Mouse (Mus musculus) heart, postnatal 0 days (tissue): ENCODE data around the gene 1600012H06Rik. TPM values are rescaled to one million over a fixed set of nuclear protein-coding genes. Genes with fewer than 3 reads are reported as not detected.

Experiments
- ATAC-seq: fragments of 200-750 bp; cut with Nextera tagmentation; 2 replicates; pipeline ENCODE4 v1.8.0; 2017; ENCODE audit warnings: low read depth, moderate number of reproducible peaks, moderate library complexity; ENCODE audit not compliant: insufficient read depth
- DNase-seq: peaks from one replicate; pipeline ENCODE4 v3.0.0-alpha.2; 2016; ENCODE audit warnings: low spot score
- H3K27ac ChIP-seq: fragments of 300-500 bp; sonication (generic); 2 replicates; pipeline ENCODE4 v1.5.1; 2014; ENCODE audit warnings: low read depth, mild to moderate bottlenecking
- H3K27me3 ChIP-seq: fragments of 300-500 bp; sonication (generic); 2 replicates; pipeline ENCODE4 v1.6.1; 2014; ENCODE audit warnings: low read length, mixed read lengths; ENCODE audit not compliant: control insufficient read depth, insufficient read depth
- H3K36me3 ChIP-seq: fragments of 300-500 bp; sonication (generic); replicated peaks from 2 replicates; pipeline ENCODE4 v1.6.1; 2014; ENCODE audit warnings: low read length, mixed read lengths; ENCODE audit not compliant: control insufficient read depth, insufficient read depth
- H3K4me1 ChIP-seq: fragments of 300-500 bp; sonication (generic); 2 replicates; pipeline ENCODE4 v1.6.1; 2014; ENCODE audit warnings: antibody characterized with exemption; ENCODE audit not compliant: control insufficient read depth, insufficient read depth
- H3K4me2 ChIP-seq: fragments of 300-500 bp; sonication (generic); 2 replicates; pipeline ENCODE4 v1.6.1; 2014; ENCODE audit warnings: low read depth, mild to moderate bottlenecking, low read length, moderate library complexity
- H3K4me3 ChIP-seq: fragments of 300-500 bp; sonication (generic); 2 replicates; pipeline ENCODE4 v1.5.1; 2014; ENCODE audit warnings: low read depth, low read length
- H3K9ac ChIP-seq: fragments of 300-500 bp; sonication (generic); replicated peaks from 2 replicates; pipeline ENCODE4 v1.6.1; 2014; ENCODE audit warnings: low read depth, low read length, mixed read lengths
- H3K9me3 ChIP-seq: fragments of 300-500 bp; sonication (generic); replicated peaks from 2 replicates; pipeline ENCODE4 v1.6.1; 2016; ENCODE audit warnings: low read length; ENCODE audit not compliant: control insufficient read depth
- CTCF ChIP-seq: IDR thresholded peaks from 2 replicates; pipeline ENCODE4 v1.5.1; 2016; ENCODE audit warnings: antibody characterized with exemption, control low read depth, low read depth
- EP300 ChIP-seq: IDR thresholded peaks from 2 replicates; pipeline ENCODE4 v1.6.1; 2016; ENCODE audit warnings: antibody characterized with exemption, low read depth
- WGBS: fragments of 180-500 bp; shearing (Covaris S2); extraction: QIAGEN DNeasy Blood & Tissue Kit; methylation state at CpG from one replicate; pipeline ENCODE4 v1.1.7; 2014; 5-methylcytosine and 5-hydroxymethylcytosine counted together
- polyA plus RNA-seq: library from polyadenylated mRNA; unstranded; fragments of >200 nt; fragmentation: Nextera tagmentation; extraction: Ambion mirVana; gene quantifications from 2 replicates; pipeline ENCODE4 v1.2.1, GENCODE M21; 2015
- total RNA-seq: library from RNA; depleted of rRNA; stranded (reverse); fragments of >200 nt; gene quantifications from 2 replicates; pipeline ENCODE4 v1.2.3, GENCODE M21; 2014; ENCODE audit warnings: low replicate concordance

1600012H06Rik gene
- total and polyA plus RNA-seq, 2 experiments from 2014 or later, result 15.7 to 23.4 TPM

DNA sequence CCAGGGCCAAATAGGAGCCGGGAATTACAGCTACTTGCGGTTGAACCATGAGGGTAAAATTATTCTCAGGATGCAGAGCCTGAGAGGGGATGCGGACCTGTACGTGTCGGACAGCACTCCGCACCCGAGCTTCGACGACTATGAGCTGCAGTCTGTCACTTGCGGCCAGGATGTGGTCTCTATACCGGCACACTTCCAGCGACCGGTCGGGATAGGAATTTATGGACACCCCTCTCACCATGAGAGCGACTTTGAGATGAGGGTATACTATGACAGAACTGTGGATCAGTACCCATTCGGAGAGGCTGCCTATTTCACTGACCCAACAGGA is 710 bp downstream of the 1600012H06Rik start:
- Histone ChIP-seq H3K4me2 (peak overlapping the region; percentile 90), H3K4me3 (peak overlapping the region; percentile 85), H3K36me3 (peaks cover 19% of the 10 kb centered on the region), H3K27ac (peak overlapping the region; percentile 70; the same call in 1 of the 2 replicates), H3K9me3 (no peaks in the 10 kb centered on the region), H3K4me1 (peaks cover 7% of the 10 kb centered on the region), H3K27me3 (no peaks in the 10 kb centered on the region), H3K9ac (peak overlapping the region; percentile 82)
- WGBS, result 10% methylated on average over 16 of the region's 16 CpGs
- DNase-seq (no peak), ATAC-seq (no peak)
- TF ChIP-seq EP300, result no peak
- TF ChIP-seq CTCF, result no peak

DNA sequence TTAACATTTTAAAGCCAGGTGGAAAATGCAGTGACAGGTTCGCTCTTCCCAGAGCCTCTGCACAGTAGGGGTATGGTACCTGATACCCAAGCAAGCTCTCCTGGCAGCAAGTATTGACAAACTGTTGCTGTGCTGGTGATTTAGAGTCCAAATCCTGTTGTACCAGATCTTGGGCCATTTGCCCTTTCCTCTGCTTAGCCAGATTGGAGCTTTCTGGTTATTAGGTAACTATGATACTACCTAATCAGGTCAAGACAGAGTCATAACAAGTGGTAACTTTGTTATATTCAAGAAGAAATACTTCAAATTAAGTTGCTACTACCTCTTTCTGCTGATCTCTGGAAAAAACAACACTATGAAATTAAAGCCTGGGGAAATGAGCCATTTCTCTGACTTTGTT is 1.6 kb downstream of the 1600012H06Rik start:
- H3K27ac ChIP-seq, result no peak overlapping the region
- DNase-seq, result no peak
- H3K9ac ChIP-seq, result no peak overlapping the region
- no peaks in the 10 kb centered on the region for H3K27me3 ChIP-seq
- peak overlapping the region; percentile 90; the same call in 1 of the 2 replicates for H3K4me2 ChIP-seq
- TF ChIP-seq EP300 (no peak), CTCF (no peak)
- H3K9me3 ChIP-seq, result no peaks in the 10 kb centered on the region
- H3K4me1 ChIP-seq, result peaks cover 7% of the 10 kb centered on the region
- H3K36me3 ChIP-seq, result peaks cover 25% of the 10 kb centered on the region
- ATAC-seq, result no peak
- 87% methylated on average over 1 of the region's 1 CpGs for WGBS
- H3K4me3 ChIP-seq, result no peak overlapping the region

DNA sequence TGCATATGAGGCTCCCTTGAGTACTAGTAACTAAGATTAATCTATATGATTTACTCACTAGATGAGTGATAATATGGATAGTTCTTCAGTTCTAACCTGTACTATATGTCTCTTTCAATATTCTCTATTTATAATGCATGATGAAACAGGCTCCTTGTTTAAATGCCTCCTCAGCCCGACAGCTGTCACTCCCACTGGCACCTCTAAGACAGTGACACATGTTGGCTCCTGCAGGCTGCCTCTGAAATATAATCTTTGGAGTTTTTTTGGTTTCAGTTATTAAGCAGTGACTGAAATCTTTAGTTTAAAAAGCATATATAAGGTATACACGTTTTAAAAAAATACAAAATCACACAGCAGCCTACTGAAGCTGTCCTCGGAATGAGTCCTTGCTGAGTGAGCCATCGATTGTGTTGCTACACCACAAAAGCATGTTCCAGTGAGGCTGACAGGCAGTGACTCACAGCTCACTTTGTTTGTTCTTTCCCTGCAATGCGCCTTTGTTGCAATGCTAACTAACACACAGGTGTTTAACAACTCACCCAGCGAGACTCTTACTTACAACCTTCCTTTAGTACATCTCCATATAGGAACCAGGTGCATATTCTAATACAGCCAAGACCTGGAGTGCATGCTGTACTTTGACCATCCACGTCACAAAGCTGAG is 6.3 kb downstream of the 1600012H06Rik start:
- DNase-seq (no peak), ATAC-seq (no peak)
- H3K4me2 ChIP-seq, result no peak overlapping the region
- H3K4me3 ChIP-seq, result no peak overlapping the region
- peaks cover 66% of the 10 kb centered on the region for H3K36me3 ChIP-seq
- 80% methylated on average over 7 of the region's 7 CpGs for WGBS
- H3K27ac ChIP-seq, result no peak overlapping the region
- no peak for TF ChIP-seq CTCF
- TF ChIP-seq EP300, result no peak
- H3K27me3 ChIP-seq, result no peaks in the 10 kb centered on the region
- H3K4me1 ChIP-seq, result peaks cover under 1% of the 10 kb centered on the region; the same call in 1 of the 2 replicates
- H3K9ac ChIP-seq, result no peak overlapping the region
- no peaks in the 10 kb centered on the region for H3K9me3 ChIP-seq

DNA sequence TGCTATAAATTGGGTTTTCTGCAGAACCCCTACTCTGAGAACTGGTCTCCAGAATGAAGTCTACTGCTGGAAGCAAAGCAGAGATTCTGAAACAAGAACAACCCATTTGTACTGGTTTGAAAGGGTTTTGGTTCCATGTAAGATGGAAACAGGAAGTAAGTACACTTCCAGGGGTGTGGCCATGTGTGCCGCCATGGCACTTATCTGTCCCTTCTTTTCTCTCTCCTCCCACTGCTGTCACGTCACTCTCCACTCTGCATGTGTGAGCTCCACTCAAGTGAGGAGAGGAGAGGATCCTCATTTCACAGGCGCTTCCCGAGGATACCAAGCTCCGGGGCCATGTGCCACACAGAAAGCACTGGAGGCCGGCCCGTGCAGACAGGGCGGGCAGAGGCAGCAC is 10.5 kb downstream of the 1600012H06Rik start:
- Histone ChIP-seq H3K4me2 (no peak overlapping the region), H3K4me1 (no peaks in the 10 kb centered on the region), H3K4me3 (no peak overlapping the region), H3K9ac (no peak overlapping the region), H3K27ac (no peak overlapping the region), H3K9me3 (no peaks in the 10 kb centered on the region), H3K27me3 (no peaks in the 10 kb centered on the region), H3K36me3 (peaks cover 59% of the 10 kb centered on the region)
- TF ChIP-seq CTCF (no peak), EP300 (no peak)
- 73% methylated on average over 8 of the region's 8 CpGs for WGBS
- ATAC-seq (no peak), DNase-seq (no peak)

DNA sequence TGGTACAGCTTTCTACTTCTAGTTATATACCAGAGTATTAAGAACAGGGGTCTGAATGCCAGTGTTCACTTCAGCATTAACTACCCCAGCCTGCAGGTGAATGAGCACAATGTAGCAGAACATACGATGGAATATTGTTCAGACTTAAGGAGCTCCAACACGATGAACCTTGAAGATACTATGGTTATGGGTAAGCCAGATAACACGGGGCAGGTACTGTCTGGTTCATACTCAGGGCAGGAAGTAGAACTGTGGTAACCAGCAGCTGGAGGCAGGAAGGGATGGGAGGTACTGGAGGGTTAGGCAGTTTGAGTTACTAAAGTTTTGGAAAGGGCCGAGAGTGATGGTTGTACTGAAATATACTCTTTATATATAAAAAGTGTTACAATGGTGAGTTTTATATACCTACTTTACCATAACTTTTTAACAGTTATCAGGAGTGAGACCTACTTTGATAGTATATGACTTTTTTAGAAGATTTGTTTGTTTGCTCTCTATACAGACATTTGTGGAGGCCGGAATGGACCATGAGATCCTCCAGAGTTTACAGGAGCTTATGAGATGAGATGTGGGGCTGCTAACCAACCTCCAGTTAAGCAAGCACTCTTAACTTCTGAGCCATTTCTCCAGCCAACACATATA is 15.8 kb downstream of the 1600012H06Rik start:
- Histone ChIP-seq H3K9ac (no peak overlapping the region), H3K9me3 (no peaks in the 10 kb centered on the region), H3K4me1 (peaks cover 6% of the 10 kb centered on the region; the same call in 1 of the 2 replicates), H3K4me3 (no peak overlapping the region), H3K27me3 (no peaks in the 10 kb centered on the region), H3K36me3 (peaks cover 18% of the 10 kb centered on the region), H3K4me2 (no peak overlapping the region), H3K27ac (no peak overlapping the region)
- TF ChIP-seq EP300, result no peak
- TF ChIP-seq CTCF, result no peak
- no peak for DNase-seq
- ATAC-seq, result no peak
- 81% methylated on average over 5 of the region's 5 CpGs for WGBS
